Mouse (Mus musculus) adrenal gland, adult (tissue): ENCODE measurements around the gene E2f6.

Experiments
- DNase-seq, 2 experiments: peaks; one replicate each; pipeline ENCODE4 v3.0.0; 2022 to 2023; ENCODE audit warnings: low spot score in 1 of 2; ENCODE audit not compliant: inconsistent age in 2 of 2

The E2f6 gene

GRCm38 (mm10) chr12:16844623-16845592, 34.1 kb downstream of the E2f6 start:
- DNase-seq, result no peak

DNA sequence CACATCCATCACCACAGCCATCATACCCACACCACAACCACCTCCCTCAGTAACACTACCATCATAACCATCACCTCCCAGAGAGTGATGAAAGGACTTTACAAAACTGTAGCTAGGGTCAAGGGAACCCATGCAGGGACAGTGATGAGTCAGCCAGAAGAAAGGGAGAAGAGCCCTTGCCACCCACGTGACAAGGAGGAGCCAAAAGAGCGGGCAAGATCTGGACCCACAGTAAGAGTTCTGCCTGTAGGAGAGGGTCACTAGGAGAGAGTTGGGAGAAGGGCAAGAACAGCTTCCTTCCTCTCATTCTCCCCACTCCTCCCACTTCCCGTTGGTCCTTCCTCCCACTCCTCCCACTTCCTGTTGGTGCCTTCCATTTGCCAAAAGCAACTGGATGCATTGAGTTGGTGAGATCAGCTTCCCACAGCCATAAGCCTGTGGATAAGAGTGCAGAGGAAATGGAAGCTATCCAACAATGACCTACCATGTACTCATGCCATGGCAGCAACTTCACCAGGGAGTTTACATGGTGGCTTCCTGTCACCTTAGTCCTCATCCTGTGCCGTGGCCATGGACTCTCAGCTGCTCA, 36.5 kb downstream of the E2f6 start:
- DNase-seq, result peak in 1 of 2 experiments; percentile 73

DNA sequence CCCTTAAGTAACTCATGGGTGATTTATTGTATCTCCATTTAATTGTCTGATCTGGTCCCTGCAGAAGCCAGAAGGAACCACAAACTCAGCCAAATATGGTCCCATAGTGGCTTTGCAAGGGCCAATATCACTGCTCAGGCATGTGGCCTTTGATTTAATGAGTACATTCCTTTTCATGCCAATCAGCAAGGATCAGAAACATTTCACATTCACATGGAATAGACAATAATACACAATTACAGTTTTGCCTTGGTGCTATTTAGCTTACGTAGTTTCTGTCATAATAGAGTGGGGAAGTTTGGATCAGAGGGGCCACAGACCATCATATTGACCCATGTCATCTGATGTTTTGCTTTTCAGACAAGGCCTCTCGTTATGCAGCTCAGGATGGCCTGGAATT, 37.7 kb downstream of the E2f6 start:
- DNase-seq, result no peak

GRCm38 (mm10) chr12:16849821-16850220, 39.1 kb downstream of the E2f6 start:
- no peak for DNase-seq

- peak; percentile 69 to 91 for DNase-seq
Measured at GRCm38 (mm10) chr12:16850431-16851375, 39.9 kb downstream of the E2f6 start.

DNA sequence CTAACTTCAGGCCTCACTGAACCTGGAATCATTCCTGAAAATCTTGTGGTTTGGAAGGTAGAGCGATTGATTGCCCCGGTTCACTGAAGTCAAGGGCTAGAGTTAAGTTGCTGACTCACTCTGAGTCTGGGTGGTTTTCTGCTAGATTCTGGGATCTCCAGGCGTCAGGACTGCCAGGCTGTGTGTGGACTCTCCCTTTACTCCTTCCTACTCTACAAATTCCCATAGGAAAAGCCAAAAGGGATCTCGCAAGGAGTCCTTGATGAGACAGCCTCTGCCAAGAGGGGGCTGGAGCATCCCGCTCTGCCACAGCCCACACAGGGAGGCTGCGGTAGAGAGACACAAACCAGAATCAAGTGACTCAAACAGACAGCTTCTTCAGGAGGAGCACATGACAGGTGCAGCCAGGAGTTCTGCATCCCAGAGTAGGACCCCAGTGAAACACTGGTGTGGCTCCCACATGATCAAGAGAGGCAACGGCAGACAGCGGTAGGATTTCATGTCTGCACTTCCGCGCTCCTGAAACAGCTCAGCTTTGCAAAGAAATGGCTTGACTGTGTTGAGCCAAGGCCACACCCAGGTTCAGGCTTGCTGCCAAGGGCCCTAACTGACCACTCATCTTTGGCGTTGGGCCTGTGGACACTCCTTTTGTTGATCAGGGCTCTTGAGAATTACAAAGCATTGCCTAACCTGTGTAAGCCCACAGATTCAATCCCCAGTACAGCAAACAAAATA, 42.8 kb downstream of the E2f6 start:
- peak; percentile 90 to 96 for DNase-seq

DNA sequence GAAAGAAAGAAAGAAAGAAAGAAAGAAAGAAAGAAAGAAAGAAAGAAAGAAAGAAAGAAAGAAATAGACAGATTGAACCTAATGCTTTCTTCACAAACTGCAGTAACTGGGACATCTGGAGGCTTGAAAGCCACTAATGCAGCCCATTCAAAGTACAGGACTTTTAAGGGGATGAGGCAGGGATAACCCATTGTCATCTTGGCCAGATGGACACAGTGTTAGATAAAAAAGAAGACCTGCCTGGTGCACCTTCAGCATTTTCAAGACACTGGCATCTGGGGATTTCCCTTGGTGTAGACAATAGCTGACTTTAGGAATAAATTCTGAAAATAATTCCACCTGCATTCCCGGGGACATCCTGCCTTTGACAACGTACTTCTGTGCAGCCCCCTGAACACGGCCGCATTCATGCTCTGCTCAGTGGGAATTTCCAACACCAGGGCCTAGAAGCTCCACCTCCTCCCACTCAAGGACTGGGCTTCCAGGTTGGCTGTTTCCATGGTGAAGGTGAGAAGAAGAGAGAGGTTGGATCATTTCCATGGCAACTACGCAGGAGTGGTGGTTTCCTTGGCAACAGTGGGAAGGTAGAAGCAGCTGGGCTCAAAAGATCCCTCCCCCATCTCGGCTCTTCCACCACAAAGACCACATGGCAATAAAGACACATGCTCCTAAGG, 45.0 kb downstream of the E2f6 start:
- no peak for DNase-seq

DNA sequence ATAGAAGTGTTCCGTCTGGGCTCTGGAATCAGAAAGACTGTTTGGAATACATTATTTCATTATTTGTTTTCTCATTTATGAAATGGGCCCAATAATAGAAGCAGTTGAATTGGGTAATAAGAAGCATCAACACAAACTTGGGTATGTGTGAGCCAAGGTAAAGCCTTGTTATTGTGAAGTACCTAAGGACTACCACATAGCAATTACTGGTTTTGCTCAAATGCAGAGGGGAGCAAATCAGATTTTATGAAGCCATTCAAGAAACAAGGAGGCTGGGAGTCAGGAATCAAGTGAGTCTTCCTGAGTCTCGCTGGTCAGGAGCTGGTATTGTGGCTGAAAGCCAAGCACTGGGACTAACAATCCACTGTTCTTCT, 45.5 kb downstream of the E2f6 start:
- DNase-seq, result no peak

- DNase-seq, result no peak
Measured at GRCm38 (mm10) chr12:16858081-16858480, 47.3 kb downstream of the E2f6 start.

- DNase-seq, result no peak
Measured at GRCm38 (mm10) chr12:16859781-16860180, 49.0 kb downstream of the E2f6 start.

- peak in 1 of 2 experiments; percentile 60 for DNase-seq
Measured at GRCm38 (mm10) chr12:16860533-16860932, 49.8 kb downstream of the E2f6 start.

- DNase-seq, result no peak
Measured at GRCm38 (mm10) chr12:16860961-16861360, 50.2 kb downstream of the E2f6 start.

DNA sequence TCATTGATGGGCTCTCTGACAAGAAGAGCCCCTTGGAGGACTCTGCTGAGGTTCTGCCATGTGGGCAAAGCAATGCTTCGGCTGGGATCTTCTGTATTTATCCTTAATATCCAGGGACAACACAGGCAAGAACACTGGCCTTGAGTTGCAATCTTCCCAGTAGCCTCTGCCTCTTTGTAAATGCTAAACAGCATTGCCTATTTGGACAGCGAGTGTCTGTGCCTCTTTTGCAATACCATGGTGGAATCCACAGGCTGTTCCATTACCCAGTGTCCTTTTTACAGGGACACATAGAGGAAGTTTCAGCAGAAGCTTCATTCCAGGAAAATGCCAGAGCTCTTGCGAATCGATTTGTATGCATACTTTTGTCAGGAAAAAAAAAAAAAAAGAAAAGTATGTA, 53.7 kb downstream of the E2f6 start:
- DNase-seq, result peak; percentile 74 to 80

DNA sequence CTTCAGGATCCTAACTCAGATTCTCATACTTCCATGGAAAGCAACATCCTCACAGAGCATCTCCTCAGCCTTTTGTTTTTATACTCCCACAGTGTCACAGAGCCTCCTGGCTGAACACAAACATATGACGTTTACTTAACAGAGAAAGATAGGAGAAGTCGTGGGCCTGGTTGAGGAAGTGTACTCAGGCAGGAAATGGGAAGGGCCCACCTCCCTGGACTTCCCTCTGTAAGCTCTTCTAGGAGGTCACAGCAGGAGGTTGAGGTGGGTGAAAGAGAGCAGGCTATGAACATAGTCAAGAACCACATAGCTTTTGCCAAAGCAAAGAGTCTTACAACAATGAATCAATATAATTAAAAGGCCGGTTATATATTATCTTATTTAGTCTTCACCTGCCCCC, 55.1 kb downstream of the E2f6 start:
- DNase-seq, result no peak

- no peak for DNase-seq
Measured at GRCm38 (mm10) chr12:16866460-16866859, 55.7 kb downstream of the E2f6 start.

DNA sequence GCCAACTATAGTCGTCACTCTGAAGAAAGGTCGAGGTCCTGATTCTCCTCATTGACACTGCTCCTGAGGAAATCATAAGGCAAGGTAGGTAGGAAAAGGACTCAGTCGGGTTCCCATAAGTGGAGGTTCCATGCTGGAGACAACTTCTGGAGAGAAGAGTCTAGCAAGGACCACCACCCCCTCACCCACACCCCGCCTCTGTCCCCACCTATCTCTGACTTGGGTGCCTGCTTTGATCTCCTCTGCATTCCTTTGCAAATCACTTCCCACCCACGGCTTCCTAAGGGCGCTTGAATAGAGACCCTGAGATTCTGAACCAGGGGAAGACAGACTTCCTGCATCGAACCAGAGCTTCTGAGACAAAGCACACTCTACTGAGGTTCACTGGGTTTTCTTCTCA, 56.5 kb downstream of the E2f6 start:
- no peak for DNase-seq

- no peak for DNase-seq
Measured at GRCm38 (mm10) chr12:16868618-16869017, 57.9 kb downstream of the E2f6 start.

DNA sequence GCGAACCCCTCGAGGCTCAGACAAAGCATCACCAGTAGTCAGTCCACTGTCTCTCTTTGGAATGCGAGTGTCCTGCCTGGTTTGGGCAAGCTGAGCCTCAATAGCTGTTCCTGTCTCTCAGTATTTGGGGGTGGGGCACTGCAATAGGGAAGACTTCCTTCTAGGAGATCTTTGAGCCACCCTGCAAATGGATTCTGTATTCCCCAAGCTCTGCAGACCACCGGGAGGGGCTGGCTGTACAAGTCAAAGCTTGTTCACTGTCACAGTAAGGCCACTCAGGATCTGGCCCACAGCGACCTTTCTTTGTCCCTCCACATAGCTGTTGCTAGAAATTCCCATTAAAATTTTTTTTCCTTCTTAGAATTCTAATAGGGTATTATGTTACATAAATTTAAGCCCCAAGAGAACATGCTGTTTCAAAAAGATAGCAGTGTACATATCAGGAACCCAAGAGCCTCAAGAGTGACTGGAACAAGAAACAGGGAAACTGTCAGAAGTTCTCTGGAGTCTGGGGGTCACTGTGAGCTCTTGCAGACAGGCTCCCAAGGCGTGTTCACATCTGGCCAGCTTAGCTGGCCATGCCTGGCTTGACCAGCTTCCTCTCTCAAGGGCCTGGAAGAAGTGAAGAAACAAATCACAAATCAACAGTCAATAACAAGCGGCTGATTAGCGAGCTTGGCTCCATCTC, 58.5 kb downstream of the E2f6 start:
- DNase-seq, result peak in 1 of 2 experiments; percentile 42

- DNase-seq, result no peak
Measured at GRCm38 (mm10) chr12:16869870-16870404, 59.2 kb downstream of the E2f6 start.
